Mouse (Mus musculus) kidney, adult 11 months (tissue): Measurements from ENCODE around the gene Ccdc57.
A peak's percentile ranks its signal among the peaks of the same experiment; 100 is the strongest.

Source experiments
- DNase-seq: peaks from one replicate; pipeline ENCODE4 v3.0.0; 2022

Ccdc57 gene

GRCm38 (mm10) chr11:120951731-120952730 lies 19.4 kb upstream of the Ccdc57 start:
- DNase-seq = no peak

- no peak for DNase-seq
Observed at GRCm38 (mm10) chr11:120951237-120951636, 18.6 kb upstream of the Ccdc57 start.

GRCm38 (mm10) chr11:120950281-120951202 lies 17.9 kb upstream of the Ccdc57 start:
- peak; percentile 87 for DNase-seq

- no peak for DNase-seq
Observed at GRCm38 (mm10) chr11:120949863-120950262, 17.2 kb upstream of the Ccdc57 start.

- no peak for DNase-seq
Observed at GRCm38 (mm10) chr11:120948861-120949851, 16.5 kb upstream of the Ccdc57 start.

GRCm38 (mm10) chr11:120948328-120948727 lies 15.7 kb upstream of the Ccdc57 start, which contains the start of gene Slc16a3:
TSS of gene Slc16a3 (plus strand) at chr11:120948480.
- no peak for DNase-seq

- no peak for DNase-seq
Observed at GRCm38 (mm10) chr11:120945926-120946325, 13.3 kb upstream of the Ccdc57 start.

GRCm38 (mm10) chr11:120945266-120945665 lies 12.6 kb upstream of the Ccdc57 start:
- DNase-seq = no peak

GRCm38 (mm10) chr11:120940959-120941358 lies 8.3 kb upstream of the Ccdc57 start:
- no peak for DNase-seq

- DNase-seq = no peak
Observed at GRCm38 (mm10) chr11:120939712-120940341, 7.2 kb upstream of the Ccdc57 start.

- no peak for DNase-seq
Observed at GRCm38 (mm10) chr11:120938795-120939194, 6.1 kb upstream of the Ccdc57 start.

- DNase-seq = no peak
Observed at GRCm38 (mm10) chr11:120937976-120938375, 5.3 kb upstream of the Ccdc57 start.

- no peak for DNase-seq
Observed at GRCm38 (mm10) chr11:120931479-120931878, 1.2 kb downstream of the Ccdc57 start.

GRCm38 (mm10) chr11:120928468-120928867 lies 4.2 kb downstream of the Ccdc57 start:
- DNase-seq = no peak

- DNase-seq = no peak
Observed at GRCm38 (mm10) chr11:120922528-120922927, 10.1 kb downstream of the Ccdc57 start.

- no peak for DNase-seq
Observed at GRCm38 (mm10) chr11:120917756-120918155, 14.9 kb downstream of the Ccdc57 start.

GRCm38 (mm10) chr11:120916477-120916876 lies 16.2 kb downstream of the Ccdc57 start:
- no peak for DNase-seq

- DNase-seq = no peak
Observed at GRCm38 (mm10) chr11:120913796-120914195, 18.9 kb downstream of the Ccdc57 start.

- DNase-seq = peak; percentile 65
Observed at GRCm38 (mm10) chr11:120905430-120905873, 27.2 kb downstream of the Ccdc57 start.

- DNase-seq = no peak
Observed at GRCm38 (mm10) chr11:120904561-120904960, 28.1 kb downstream of the Ccdc57 start.

- DNase-seq = no peak
Observed at GRCm38 (mm10) chr11:120903159-120903850, 29.4 kb downstream of the Ccdc57 start.
